Mouse (Mus musculus): Measurements from ENCODE around the gene Zdhhc18. TPM values are rescaled to one million over a fixed set of nuclear protein-coding genes. Genes with fewer than 3 reads are reported as not detected.

Zdhhc18 gene
- polyA plus RNA-seq, 1 experiment, result 43.8 TPM

DNA sequence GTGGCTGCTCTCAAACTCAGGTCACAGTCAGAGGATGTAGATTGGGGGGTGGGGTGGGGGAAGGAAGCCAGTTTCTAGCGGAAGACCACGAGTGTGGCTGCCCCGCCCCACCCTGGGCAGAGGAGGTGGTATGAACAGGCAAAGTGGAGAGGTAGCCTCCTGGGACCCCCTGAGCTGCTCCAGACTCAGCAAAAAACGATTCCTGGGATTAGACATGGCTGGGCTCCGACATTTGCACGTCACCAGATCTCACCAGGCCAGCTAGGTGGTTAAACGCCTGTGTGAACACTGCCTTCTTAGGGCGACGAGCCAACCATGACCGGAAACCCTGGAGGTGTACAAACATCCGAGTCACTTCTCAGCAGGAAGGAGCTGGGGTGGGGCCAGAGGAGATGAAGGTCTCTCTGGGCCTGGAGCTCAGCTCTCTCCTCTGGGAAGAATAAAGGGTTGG is 24.3 kb downstream of the Zdhhc18 start:
- Histone ChIP-seq H3K36me3 (ENCODE audit: control insufficient read depth, insufficient read depth, low read length, poor library complexity, severe bottlenecking) (0 out of 2 replicates have a peak, but pooled peaks cover 3% of the 10 kb centered on the region), H3K27ac (ENCODE audit: insufficient read depth, low read length) (peak overlapping the region; percentile 65), H3K27me3 (ENCODE audit: control insufficient read depth, insufficient read depth, low read length, poor library complexity, severe bottlenecking) (no peaks in the 10 kb centered on the region), H3K9ac (ENCODE audit: low read depth, poor library complexity, severe bottlenecking) (no peak overlapping the region; the same call in 1 of the 2 replicates), H3K4me1 (ENCODE audit: control insufficient read depth, insufficient read depth, low read length) (peaks cover 16% of the 10 kb centered on the region), H3K9me3 (replicated peaks; ENCODE audit: control insufficient read depth, insufficient read depth, low read length, poor library complexity, severe bottlenecking) (no peaks in the 10 kb centered on the region), H3K4me3 (ENCODE audit: low read depth, low read length) (no peak overlapping the region)
- no peak for TF ChIP-seq CTCF (IDR thresholded peaks at IDR 0.05; ENCODE audit: low read depth, low read length)
- TF ChIP-seq POLR2A (IDR thresholded peaks at IDR 0.05; ENCODE audit: insufficient read depth, low read length), result no peak
- no peak for TF ChIP-seq EP300 (IDR thresholded peaks at IDR 0.05; ENCODE audit: insufficient read depth, low read depth, low read length)

DNA sequence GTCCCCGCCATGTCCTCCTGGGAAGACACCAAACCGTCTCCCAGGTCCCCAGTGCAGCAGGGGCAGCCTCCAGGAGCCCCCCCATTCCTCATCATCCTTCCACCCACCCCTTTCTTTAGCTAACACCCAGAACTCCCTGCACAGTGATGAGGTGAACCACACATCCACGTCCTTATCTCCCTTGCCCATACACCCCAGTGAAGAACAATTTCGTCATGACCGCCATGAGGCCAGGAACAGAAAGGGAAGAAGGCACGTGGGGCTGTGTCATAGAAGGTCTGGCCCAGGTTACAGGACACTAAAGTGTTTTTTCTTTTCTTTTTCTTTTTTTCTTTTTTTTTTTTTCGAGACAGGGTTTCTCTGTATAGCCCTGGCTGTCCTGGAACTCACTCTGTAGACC is 25.1 kb downstream of the Zdhhc18 start:
- Histone ChIP-seq H3K4me1 (ENCODE audit: control insufficient read depth, insufficient read depth, low read length) (peaks cover 15% of the 10 kb centered on the region), H3K27ac (ENCODE audit: insufficient read depth, low read length) (no peak overlapping the region), H3K9me3 (replicated peaks; ENCODE audit: control insufficient read depth, insufficient read depth, low read length, poor library complexity, severe bottlenecking) (no peaks in the 10 kb centered on the region), H3K4me3 (ENCODE audit: low read depth, low read length) (no peak overlapping the region), H3K9ac (ENCODE audit: low read depth, poor library complexity, severe bottlenecking) (no peak overlapping the region; the same call in 1 of the 2 replicates), H3K27me3 (ENCODE audit: control insufficient read depth, insufficient read depth, low read length, poor library complexity, severe bottlenecking) (no peaks in the 10 kb centered on the region), H3K36me3 (ENCODE audit: control insufficient read depth, insufficient read depth, low read length, poor library complexity, severe bottlenecking) (0 out of 2 replicates have a peak, but pooled peaks cover 3% of the 10 kb centered on the region)
- no peak for TF ChIP-seq EP300 (IDR thresholded peaks at IDR 0.05; ENCODE audit: insufficient read depth, low read depth, low read length)
- TF ChIP-seq CTCF (IDR thresholded peaks at IDR 0.05; ENCODE audit: low read depth, low read length), result no peak
- TF ChIP-seq POLR2A (IDR thresholded peaks at IDR 0.05; ENCODE audit: insufficient read depth, low read length), result no peak

DNA sequence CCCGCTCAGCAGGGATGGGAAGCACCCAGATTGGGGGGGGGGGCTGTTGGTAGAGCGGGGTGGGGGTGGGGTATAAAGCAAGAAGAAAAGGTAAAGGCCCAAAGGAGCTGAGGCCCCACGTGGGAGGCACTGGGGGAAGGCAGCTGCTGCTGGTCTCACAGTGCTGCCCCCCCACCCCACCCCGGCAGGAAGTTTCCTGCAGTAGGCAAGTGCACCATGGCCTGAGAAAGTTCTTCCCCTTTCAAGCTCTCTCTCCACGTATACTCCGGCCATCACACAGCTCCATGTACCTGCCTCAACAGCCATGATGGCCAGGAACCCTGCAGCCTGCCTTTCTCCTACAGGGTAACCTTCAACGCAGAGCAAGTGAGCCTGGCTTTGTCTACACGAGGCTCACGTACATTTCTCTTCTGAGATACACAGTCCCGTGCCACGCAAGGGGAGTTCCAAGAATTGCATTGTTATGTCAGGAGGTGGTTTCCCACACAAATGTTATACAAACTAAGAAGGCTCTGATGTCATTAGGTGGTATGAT is 27.7 kb downstream of the Zdhhc18 start:
- Histone ChIP-seq H3K4me3 (ENCODE audit: low read depth, low read length) (no peak overlapping the region), H3K9me3 (replicated peaks; ENCODE audit: control insufficient read depth, insufficient read depth, low read length, poor library complexity, severe bottlenecking) (no peaks in the 10 kb centered on the region), H3K4me1 (ENCODE audit: control insufficient read depth, insufficient read depth, low read length) (peaks cover 15% of the 10 kb centered on the region), H3K27ac (ENCODE audit: insufficient read depth, low read length) (peak overlapping the region; percentile 30; the same call in 1 of the 2 replicates), H3K9ac (ENCODE audit: low read depth, poor library complexity, severe bottlenecking) (peak overlapping the region; percentile 16; the same call in 1 of the 2 replicates), H3K36me3 (ENCODE audit: control insufficient read depth, insufficient read depth, low read length, poor library complexity, severe bottlenecking) (0 out of 2 replicates have a peak, but pooled peaks cover 3% of the 10 kb centered on the region), H3K27me3 (ENCODE audit: control insufficient read depth, insufficient read depth, low read length, poor library complexity, severe bottlenecking) (no peaks in the 10 kb centered on the region)
- TF ChIP-seq CTCF (IDR thresholded peaks at IDR 0.05; ENCODE audit: low read depth, low read length) (no peak), POLR2A (IDR thresholded peaks at IDR 0.05; ENCODE audit: insufficient read depth, low read length) (no peak), EP300 (IDR thresholded peaks at IDR 0.05; ENCODE audit: insufficient read depth, low read depth, low read length) (no peak)

DNA sequence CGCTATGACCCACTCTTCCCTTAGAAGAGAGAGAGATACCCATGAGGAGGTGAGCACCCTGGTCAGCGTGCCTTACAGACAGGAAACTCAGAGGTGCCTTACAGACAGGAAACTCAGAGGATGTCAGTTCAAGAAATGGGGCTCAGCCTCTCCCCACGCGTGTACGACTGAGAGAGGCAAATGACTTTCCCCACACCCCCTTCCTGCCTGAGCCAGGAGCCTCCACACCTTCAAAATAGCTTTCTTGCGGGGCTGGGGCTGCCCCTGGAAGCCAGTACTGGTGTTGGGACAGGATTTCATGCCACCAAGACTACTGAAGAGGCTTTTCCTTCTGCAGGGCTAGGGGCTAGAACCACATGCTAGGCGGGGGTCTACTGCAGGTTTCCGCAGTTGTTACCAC is 29.3 kb downstream of the Zdhhc18 start:
- Histone ChIP-seq H3K27me3 (ENCODE audit: control insufficient read depth, insufficient read depth, low read length, poor library complexity, severe bottlenecking) (no peaks in the 10 kb centered on the region), H3K9me3 (replicated peaks; ENCODE audit: control insufficient read depth, insufficient read depth, low read length, poor library complexity, severe bottlenecking) (no peaks in the 10 kb centered on the region), H3K4me3 (ENCODE audit: low read depth, low read length) (no peak overlapping the region), H3K36me3 (ENCODE audit: control insufficient read depth, insufficient read depth, low read length, poor library complexity, severe bottlenecking) (0 out of 2 replicates have a peak, but pooled peaks cover 3% of the 10 kb centered on the region), H3K27ac (ENCODE audit: insufficient read depth, low read length) (no peak overlapping the region), H3K9ac (ENCODE audit: low read depth, poor library complexity, severe bottlenecking) (no peak overlapping the region), H3K4me1 (ENCODE audit: control insufficient read depth, insufficient read depth, low read length) (peaks cover 11% of the 10 kb centered on the region)
- TF ChIP-seq POLR2A (IDR thresholded peaks at IDR 0.05; ENCODE audit: insufficient read depth, low read length) (no peak), CTCF (IDR thresholded peaks at IDR 0.05; ENCODE audit: low read depth, low read length) (no peak), EP300 (IDR thresholded peaks at IDR 0.05; ENCODE audit: insufficient read depth, low read depth, low read length) (no peak)

DNA sequence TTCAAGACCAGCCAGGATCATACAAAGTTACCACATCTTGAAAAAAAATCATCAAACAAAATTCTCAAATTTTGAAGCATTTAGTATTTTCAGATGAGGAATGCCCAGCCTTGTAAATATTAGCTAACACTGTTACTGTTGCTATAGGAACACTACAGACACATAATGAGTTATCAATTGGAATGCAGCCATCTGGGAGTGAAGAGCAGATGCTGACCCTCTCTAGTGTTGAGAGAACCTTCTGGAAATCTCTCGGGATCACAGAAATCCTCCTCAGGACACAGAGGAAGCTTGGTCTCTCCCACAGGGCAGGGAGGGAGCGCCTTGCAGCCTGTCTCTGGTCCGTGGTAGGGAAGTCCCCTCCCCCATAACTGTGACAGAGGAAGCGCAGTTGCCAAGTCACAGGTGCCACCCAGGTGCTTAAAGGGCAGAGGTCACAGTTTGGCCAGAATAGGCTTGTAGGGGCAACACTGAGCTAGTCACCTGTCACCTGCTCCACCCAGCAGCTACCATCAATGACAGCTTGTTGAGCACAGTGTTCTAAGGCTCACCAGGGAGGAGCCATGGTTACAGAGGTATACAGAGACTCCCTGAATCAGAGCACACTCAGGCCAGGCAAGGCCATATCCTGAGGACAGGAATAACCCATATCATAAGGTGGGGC is 30.3 kb downstream of the Zdhhc18 start:
- Histone ChIP-seq H3K9ac (ENCODE audit: low read depth, poor library complexity, severe bottlenecking) (no peak overlapping the region), H3K36me3 (ENCODE audit: control insufficient read depth, insufficient read depth, low read length, poor library complexity, severe bottlenecking) (0 out of 2 replicates have a peak, but pooled peaks cover 3% of the 10 kb centered on the region), H3K27ac (ENCODE audit: insufficient read depth, low read length) (no peak overlapping the region), H3K4me1 (ENCODE audit: control insufficient read depth, insufficient read depth, low read length) (peaks cover 8% of the 10 kb centered on the region), H3K9me3 (replicated peaks; ENCODE audit: control insufficient read depth, insufficient read depth, low read length, poor library complexity, severe bottlenecking) (no peaks in the 10 kb centered on the region), H3K4me3 (ENCODE audit: low read depth, low read length) (no peak overlapping the region), H3K27me3 (ENCODE audit: control insufficient read depth, insufficient read depth, low read length, poor library complexity, severe bottlenecking) (no peaks in the 10 kb centered on the region)
- TF ChIP-seq CTCF (IDR thresholded peaks at IDR 0.05; ENCODE audit: low read depth, low read length) (no peak), POLR2A (IDR thresholded peaks at IDR 0.05; ENCODE audit: insufficient read depth, low read length) (no peak), EP300 (IDR thresholded peaks at IDR 0.05; ENCODE audit: insufficient read depth, low read depth, low read length) (no peak)

DNA sequence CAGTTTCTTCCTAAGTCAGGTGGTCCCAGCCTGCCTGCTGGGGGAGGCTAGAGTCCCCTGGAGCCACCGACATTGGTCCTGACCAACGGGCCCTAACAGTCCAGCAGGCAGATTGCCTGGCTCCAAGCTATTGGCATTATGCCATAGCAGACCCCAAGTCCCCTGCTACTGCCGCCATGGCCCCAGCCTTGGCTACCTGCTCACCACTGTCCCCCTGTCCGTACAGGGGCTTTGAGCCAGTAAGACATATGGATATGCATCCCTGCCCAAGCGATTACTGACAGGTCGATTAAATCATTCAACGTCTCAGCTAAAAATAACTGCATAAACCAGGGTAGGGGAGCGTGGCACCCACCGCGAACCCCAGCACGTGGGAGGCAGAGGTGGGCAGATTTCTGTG is 32.0 kb downstream of the Zdhhc18 start:
- Histone ChIP-seq H3K36me3 (ENCODE audit: control insufficient read depth, insufficient read depth, low read length, poor library complexity, severe bottlenecking) (peaks cover under 1% of the 10 kb centered on the region; the same call in 1 of the 2 replicates), H3K27me3 (ENCODE audit: control insufficient read depth, insufficient read depth, low read length, poor library complexity, severe bottlenecking) (no peaks in the 10 kb centered on the region), H3K9me3 (replicated peaks; ENCODE audit: control insufficient read depth, insufficient read depth, low read length, poor library complexity, severe bottlenecking) (no peaks in the 10 kb centered on the region), H3K4me3 (ENCODE audit: low read depth, low read length) (no peak overlapping the region), H3K4me1 (ENCODE audit: control insufficient read depth, insufficient read depth, low read length) (peaks cover 5% of the 10 kb centered on the region), H3K27ac (ENCODE audit: insufficient read depth, low read length) (no peak overlapping the region), H3K9ac (ENCODE audit: low read depth, poor library complexity, severe bottlenecking) (no peak overlapping the region)
- no peak for TF ChIP-seq EP300 (IDR thresholded peaks at IDR 0.05; ENCODE audit: insufficient read depth, low read depth, low read length)
- TF ChIP-seq POLR2A (IDR thresholded peaks at IDR 0.05; ENCODE audit: insufficient read depth, low read length), result no peak
- TF ChIP-seq CTCF (IDR thresholded peaks at IDR 0.05; ENCODE audit: low read depth, low read length), result no peak

Measured in ES-Bruce4 (cell line).